Mouse (Mus musculus): ENCODE results near the gene Sdhaf2. TPM values are rescaled to one million over a fixed set of nuclear protein-coding genes. Genes with fewer than 3 reads are reported as not detected.

Gene Sdhaf2
- polyA plus RNA-seq, 1 experiment: 17.1 TPM

- H3K27ac ChIP-seq (ENCODE audit: insufficient read depth, low read depth, low read length): no peak within 1 kb of the TSS
- no peaks in the 10 kb centered on the region for H3K4me1 ChIP-seq (ENCODE audit: control insufficient read depth, insufficient read depth, insufficient read length, low read length)
- no peak for TF ChIP-seq POLR2A (IDR thresholded peaks at IDR 0.05; ENCODE audit: low read depth, low read length)
- no peak for TF ChIP-seq CTCF (IDR thresholded peaks at IDR 0.05; ENCODE audit: extremely low read depth, insufficient read length, insufficient replicate concordance, low read depth, low read length)
- under 1% methylated on average over 95 of the region's 96 CpGs for WGBS
- H3K36me3 ChIP-seq (ENCODE audit: control insufficient read depth, insufficient read depth, low read length): no peaks in the 10 kb centered on the region
- H3K4me3 ChIP-seq (ENCODE audit: low read depth, low read length): peak within 1 kb of the TSS; percentile 41
- peaks cover 28% of the 10 kb centered on the region for H3K27me3 ChIP-seq (ENCODE audit: control insufficient read depth, insufficient read depth, low read length)
Measured at GRCm38 (mm10) chr19:10456752-10457483, 69.0 kb downstream of the Sdhaf2 start, which contains the start of gene Lrrc10b. Gene Lrrc10b, minus strand, starts transcription at chr19:10457473.

DNA sequence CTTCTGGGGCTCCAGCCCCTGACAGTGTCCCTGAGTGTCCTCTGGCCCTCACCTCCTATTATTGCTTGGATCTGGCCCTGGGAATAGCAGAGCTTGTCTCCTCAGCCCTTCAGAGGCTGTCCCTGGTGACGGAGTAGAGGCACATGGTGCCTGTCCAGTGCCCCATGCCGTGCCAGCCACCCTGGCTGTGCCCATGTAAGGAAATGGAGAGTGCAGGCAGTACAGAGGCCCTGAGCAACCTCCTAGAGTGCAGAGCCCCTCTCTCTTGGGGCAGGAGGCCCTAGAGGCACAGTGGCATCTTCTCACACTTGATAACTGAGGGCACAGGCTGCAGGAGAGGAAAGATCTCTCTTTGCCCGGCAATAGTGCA lies 70.5 kb downstream of the Sdhaf2 start:
- Histone ChIP-seq H3K27ac (ENCODE audit: insufficient read depth, low read depth, low read length) (no peak overlapping the region), H3K4me1 (ENCODE audit: control insufficient read depth, insufficient read depth, insufficient read length, low read length) (no peaks in the 10 kb centered on the region), H3K4me3 (ENCODE audit: low read depth, low read length) (no peak overlapping the region), H3K27me3 (ENCODE audit: control insufficient read depth, insufficient read depth, low read length) (peaks cover 28% of the 10 kb centered on the region), H3K36me3 (ENCODE audit: control insufficient read depth, insufficient read depth, low read length) (no peaks in the 10 kb centered on the region)
- no peak for TF ChIP-seq CTCF (IDR thresholded peaks at IDR 0.05; ENCODE audit: extremely low read depth, insufficient read length, insufficient replicate concordance, low read depth, low read length)
- 59% methylated on average over 3 of the region's 3 CpGs for WGBS

DNA sequence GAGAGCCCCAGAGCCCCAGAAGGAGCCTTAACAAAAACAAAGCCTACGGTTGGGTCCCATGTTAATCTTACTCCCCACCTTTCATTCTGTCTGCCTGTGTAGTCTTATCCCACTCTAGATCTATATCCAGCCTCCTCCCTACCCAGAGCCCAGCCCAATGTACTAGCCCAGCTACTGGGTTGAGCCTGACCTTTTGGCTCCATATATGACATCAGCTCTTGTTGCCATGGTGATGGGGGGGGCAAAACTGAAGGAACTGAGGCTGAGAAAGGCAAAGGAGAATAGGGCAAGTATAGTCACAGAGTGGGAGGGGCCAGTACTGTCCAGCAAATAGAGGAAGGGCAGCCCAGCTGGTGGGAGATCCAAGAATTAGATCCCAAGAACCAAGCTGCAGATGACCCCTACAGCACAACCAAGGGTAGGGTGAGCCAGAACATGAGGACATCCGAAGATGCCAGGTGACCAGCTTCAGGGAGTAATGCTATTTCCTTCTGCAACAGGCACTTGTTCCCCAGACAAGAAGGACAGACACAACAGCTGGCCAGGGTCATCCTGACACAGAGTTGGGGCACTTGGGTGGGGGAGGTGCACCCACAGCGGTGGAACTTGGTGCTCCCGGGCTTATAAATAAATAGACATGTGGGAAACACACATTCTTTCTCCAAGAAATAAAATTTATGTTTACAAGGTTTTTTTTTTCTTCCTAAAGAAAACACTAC lies 71.1 kb downstream of the Sdhaf2 start:
- Histone ChIP-seq H3K27me3 (ENCODE audit: control insufficient read depth, insufficient read depth, low read length) (peaks cover 28% of the 10 kb centered on the region), H3K36me3 (ENCODE audit: control insufficient read depth, insufficient read depth, low read length) (no peaks in the 10 kb centered on the region), H3K4me1 (ENCODE audit: control insufficient read depth, insufficient read depth, insufficient read length, low read length) (no peaks in the 10 kb centered on the region), H3K4me3 (ENCODE audit: low read depth, low read length) (no peak overlapping the region), H3K27ac (ENCODE audit: insufficient read depth, low read depth, low read length) (no peak overlapping the region)
- WGBS: 62% methylated on average over 4 of the region's 4 CpGs
- TF ChIP-seq CTCF (IDR thresholded peaks at IDR 0.05; ENCODE audit: extremely low read depth, insufficient read length, insufficient replicate concordance, low read depth, low read length) (no peak), POLR2A (IDR thresholded peaks at IDR 0.05; ENCODE audit: low read depth, low read length) (no peak)

Other genes with a start within 250 kb of the Sdhaf2 start
- gene Dagla, start 221.3 kb downstream of the Sdhaf2 start, polyA plus RNA-seq (2012; rRNA removed): 5.6 and 8.7 TPM in 2 replicates
- 2.6 and 10.5 TPM in 2 replicates for gene Syt7, start 137.1 kb downstream of the Sdhaf2 start, polyA plus RNA-seq (2012; rRNA removed)
- 5.5 and 5.9 TPM in 2 replicates for gene Lrrc10b, start 68.7 kb downstream of the Sdhaf2 start, polyA plus RNA-seq (2012; rRNA removed)
- 0.41 and 0.87 TPM in 2 replicates for gene Ppp1r32, start 43.2 kb downstream of the Sdhaf2 start, polyA plus RNA-seq (2012; rRNA removed)
- gene Cpsf7, start 876 bp downstream of the Sdhaf2 start, polyA plus RNA-seq (2012; rRNA removed): 11.1 and 24.9 TPM in 2 replicates
- 3.2 and 3.7 TPM in 2 replicates for gene Tmem216, start 30.1 kb upstream of the Sdhaf2 start, polyA plus RNA-seq (2012; rRNA removed)
- 18.1 and 31.6 TPM in 2 replicates for gene Cyb561a3, start 51.0 kb upstream of the Sdhaf2 start, polyA plus RNA-seq (2012; rRNA removed)
- gene Tmem138, start 51.2 kb upstream of the Sdhaf2 start, polyA plus RNA-seq (2012; rRNA removed): 3.1 and 3.4 TPM in 2 replicates
- gene Ddb1, start 79.2 kb upstream of the Sdhaf2 start, polyA plus RNA-seq (2012; rRNA removed): 37.7 and 57.2 TPM in 2 replicates
- gene Tkfc, start 79.5 kb upstream of the Sdhaf2 start, polyA plus RNA-seq (2012; rRNA removed): 124 and 224 TPM in 2 replicates
- 5.5 and 11.3 TPM in 2 replicates for gene Vwce, start 108.1 kb upstream of the Sdhaf2 start, polyA plus RNA-seq (2012; rRNA removed)
- gene Pga5, start 151.9 kb upstream of the Sdhaf2 start, polyA plus RNA-seq (2012; rRNA removed): 1.1 TPM in 1 of 2 replicates, not detected in the other
- gene Vps37c, start 162.6 kb upstream of the Sdhaf2 start, polyA plus RNA-seq (2012; rRNA removed): 20.2 and 37.6 TPM in 2 replicates
- gene Cd5, start 212.9 kb upstream of the Sdhaf2 start, polyA plus RNA-seq (2012; rRNA removed): 2.2 and 2.6 TPM in 2 replicates